Mouse (Mus musculus) right cerebral cortex, postnatal 10 days (tissue): ENCODE results near the gene Arrb1.

Experiments used
- DNase-seq, 2 experiments: peaks; one replicate each; pipeline ENCODE4 v3.0.0; 2021; ENCODE audit warnings: low spot score in 2 of 2

The Arrb1 gene

GRCm38 (mm10) chr7:99579491-99580190 lies 44.4 kb downstream of the Arrb1 start:
- peak; percentile 46 to 56 for DNase-seq

GRCm38 (mm10) chr7:99580247-99580646 lies 45.0 kb downstream of the Arrb1 start:
- no peak for DNase-seq

DNA sequence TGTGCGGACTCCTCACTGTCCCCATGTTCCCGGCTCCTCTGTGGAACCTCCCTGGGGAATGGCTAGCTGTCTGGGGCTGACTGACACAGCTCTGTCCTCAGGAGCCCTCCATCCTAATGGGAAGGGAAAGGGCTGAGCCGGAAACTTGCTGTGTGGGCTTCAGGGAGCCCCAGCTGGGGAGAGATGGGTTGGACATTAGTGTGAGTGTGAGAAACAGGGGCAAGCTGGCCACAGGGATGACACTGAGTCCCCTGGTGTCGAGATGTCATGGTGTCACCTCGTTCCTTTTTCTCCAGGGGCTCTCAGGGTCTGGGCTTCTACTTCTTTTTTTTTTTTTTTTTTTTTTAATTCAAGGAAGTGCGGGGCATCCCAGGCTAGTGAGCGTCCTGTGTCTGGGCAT lies 47.0 kb downstream of the Arrb1 start:
- no peak for DNase-seq

GRCm38 (mm10) chr7:99582867-99583266 lies 47.6 kb downstream of the Arrb1 start:
- no peak for DNase-seq

DNA sequence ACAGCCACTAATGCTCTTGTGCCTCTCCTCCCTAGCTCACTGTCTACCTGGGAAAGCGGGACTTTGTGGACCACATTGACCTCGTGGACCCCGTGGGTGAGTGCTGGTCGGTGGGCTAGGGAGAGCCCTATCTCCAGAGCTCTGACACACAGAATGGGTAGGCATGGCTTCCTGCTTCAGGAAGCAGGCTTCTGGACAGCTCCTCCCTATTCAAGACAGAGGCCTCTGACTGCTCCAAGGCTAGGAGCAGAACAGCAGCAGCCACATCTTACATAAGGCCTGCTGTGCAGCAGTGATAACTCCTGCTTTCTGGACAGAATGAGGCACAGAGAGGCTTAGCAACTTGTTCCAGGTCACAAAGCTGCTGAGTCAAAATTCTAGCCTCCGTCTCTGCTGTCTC lies 48.4 kb downstream of the Arrb1 start:
- no peak for DNase-seq

- no peak for DNase-seq
Observed at GRCm38 (mm10) chr7:99585976-99586375, 50.7 kb downstream of the Arrb1 start.

- DNase-seq: peak; percentile 77 to 85
Observed at GRCm38 (mm10) chr7:99590064-99590463, 54.8 kb downstream of the Arrb1 start.

GRCm38 (mm10) chr7:99590646-99591045 lies 55.4 kb downstream of the Arrb1 start:
- DNase-seq: no peak

DNA sequence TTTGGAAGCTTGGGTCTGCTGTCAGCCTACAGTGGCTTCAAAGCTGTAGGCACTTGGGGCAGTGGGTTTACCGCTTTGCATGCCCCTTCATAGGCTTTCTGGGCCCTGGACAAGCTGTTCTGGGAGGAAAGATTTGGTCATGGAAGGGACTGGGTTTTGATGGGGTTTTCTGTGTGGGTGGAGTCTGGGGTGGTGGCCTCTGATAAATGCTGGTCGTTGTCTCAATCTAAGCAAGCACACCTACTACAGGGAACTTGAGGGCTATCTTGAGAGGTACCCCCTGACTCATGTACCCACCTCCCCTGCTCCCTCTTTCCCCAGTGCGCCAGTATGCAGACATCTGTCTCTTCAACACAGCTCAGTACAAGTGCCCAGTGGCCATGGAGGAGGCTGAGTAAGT lies 57.4 kb downstream of the Arrb1 start:
- DNase-seq: no peak

- DNase-seq: no peak
Observed at GRCm38 (mm10) chr7:99593868-99594803, 58.9 kb downstream of the Arrb1 start.

GRCm38 (mm10) chr7:99598722-99599121 lies 63.5 kb downstream of the Arrb1 start:
- DNase-seq: no peak

- DNase-seq: peak; percentile 48 to 63
Observed at GRCm38 (mm10) chr7:99603875-99604662, 68.8 kb downstream of the Arrb1 start.

DNA sequence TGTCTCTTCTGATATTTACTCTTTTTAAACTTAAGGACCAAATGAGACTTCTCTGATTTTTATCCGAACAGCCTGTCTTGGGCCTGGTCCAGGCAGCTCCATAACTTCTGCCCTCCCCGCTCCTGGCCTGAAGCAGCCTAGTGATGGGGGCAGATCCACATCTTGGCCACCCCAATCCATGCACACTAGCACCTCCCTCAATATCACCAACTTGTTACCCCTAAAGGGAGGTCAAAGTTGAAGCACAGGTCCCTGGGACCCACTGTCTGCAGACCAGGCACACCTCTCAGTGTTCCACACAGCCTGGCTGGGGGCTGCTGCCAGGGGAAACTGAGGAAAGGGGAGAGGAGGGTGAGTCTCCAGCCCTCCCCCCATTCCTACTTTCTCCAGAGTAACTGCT lies 69.8 kb downstream of the Arrb1 start:
- no peak for DNase-seq

DNA sequence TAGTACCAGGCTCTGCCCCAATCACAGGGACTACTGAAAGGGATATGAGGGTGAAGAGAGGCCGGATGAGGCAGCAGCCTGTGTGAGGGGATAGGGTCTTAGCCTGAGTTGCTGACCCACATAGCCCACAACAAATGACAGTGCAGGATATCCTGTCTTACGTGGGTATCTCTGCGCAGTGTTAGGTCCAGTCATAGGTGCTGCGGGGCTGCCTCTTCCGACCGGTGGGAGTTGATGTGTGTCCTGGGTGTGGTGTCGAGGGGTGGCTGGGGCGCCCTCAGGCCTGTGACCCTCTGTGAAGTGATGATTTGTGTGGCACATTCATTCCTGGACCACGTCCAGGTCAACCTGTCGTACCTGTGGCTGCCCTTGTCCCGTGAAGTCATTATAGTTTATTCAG lies 71.0 kb downstream of the Arrb1 start:
- DNase-seq: no peak

- DNase-seq: no peak
Observed at GRCm38 (mm10) chr7:99606766-99607165, 71.5 kb downstream of the Arrb1 start.

- DNase-seq: no peak
Observed at GRCm38 (mm10) chr7:99607632-99608031, 72.4 kb downstream of the Arrb1 start.

GRCm38 (mm10) chr7:99618264-99618663 lies 83.0 kb downstream of the Arrb1 start:
- DNase-seq: no peak

DNA sequence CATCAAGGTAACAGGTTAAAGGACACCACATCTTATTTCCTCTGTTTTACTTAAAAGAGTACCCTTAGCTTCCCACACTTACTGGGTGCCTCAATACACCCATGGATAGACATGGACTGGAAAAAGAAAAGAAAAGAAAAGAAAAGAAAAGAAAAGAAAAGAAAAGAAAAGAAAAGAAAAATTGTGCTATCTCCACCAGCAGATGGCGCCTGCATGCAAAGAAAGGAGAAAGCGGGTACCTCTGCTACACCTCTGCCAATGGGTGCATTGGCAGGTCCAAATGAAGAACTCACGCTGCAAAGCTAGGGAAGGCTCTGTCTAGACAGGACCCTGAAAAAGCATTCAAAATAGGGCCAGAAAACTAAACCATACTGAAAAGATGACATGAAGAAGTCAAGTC lies 83.6 kb downstream of the Arrb1 start:
- DNase-seq: peak in 1 of 2 experiments; percentile 57

GRCm38 (mm10) chr7:99625722-99626375 lies 90.6 kb downstream of the Arrb1 start:
- peak; percentile 90 to 92 for DNase-seq

DNA sequence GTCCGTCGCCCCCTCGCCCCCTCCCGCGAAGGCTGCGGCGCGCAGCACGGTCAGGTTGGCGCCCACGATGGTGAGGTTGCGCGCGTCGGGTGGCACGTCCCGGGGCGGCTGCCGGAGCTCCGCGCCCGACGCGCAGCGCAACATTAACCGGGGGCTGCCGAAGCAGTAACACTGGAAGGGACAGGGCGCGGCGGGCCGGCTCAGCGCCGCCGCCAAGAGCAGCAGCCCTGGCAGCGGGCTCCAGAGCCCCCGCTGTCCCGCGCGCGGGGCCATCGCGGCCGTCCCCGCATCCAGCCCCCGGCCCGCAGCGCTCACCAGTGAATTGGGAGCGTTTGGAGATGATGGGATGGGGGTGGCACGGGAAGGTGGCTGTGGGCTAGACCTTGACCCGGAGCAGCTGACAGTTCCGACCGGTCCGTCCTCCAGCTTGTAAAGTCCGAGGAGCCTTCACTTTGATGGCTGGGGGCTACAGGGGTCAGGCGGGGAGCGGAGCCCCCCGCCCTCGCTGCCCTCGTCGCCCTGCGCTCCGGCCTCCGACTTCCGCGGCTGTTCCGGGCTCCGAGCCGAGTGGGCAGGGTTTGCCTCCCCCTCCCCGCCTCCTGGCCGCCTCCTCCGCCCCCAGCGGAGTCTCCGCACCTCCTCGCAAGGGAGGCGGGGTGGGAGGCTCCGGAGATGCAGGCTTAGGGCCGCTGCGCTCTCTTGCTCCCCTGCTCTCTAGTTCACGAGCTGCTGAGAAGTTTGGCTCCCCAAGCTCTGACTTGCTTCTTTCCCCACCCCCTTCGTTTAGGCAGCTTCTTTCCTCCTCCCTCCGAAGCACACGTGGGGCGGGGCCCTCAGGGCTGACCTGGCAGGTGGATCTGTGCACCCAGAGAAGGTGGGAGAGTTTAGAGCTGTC lies 91.4 kb downstream of the Arrb1 start, which contains the start of gene Tpbgl:
Gene Tpbgl (minus strand): TSS at position 728 of the 895 bp plus-strand sequence.
- DNase-seq: peak in 1 of 2 experiments; percentile 67
